Mouse (Mus musculus): ENCODE measurements around the gene Slc25a33.
A peak's percentile ranks its signal among the peaks of the same experiment; 100 is the strongest.

The Slc25a33 gene

DNA sequence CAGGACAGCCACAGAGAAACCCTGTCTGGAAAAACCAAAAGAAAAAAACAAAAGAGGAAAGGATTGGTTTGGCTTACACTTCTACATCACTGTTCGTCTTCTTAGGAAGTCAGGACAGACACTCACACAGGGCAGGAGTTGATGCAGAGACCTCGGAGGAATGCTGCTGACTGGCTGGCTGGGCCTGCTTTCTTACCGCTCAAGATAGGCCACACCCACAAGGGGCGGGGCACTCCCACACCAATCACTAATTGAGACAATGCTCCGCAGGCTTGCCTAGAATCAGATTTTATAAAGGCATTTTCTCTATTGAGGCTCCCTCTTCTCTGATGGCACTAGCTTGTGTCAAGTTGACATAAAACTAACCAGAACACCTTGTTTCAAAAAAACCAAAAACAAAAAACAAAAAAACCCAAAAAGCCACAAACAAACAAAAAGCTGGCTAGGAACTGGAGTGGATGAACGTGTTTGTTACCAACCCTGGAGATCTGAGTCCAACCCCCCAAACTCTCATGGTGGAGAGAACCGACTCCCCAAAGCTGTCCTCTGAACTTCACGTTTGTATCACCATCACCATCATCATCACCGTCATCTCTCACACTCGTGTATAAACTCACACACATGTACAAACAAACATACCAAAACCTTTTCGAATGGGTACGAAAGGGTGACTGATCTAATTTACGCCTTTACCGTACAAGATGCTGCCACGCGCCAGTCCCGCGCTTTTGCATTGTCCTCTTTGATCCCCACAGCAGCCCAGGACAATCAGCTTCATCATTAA lies 72.5 kb downstream of the Slc25a33 start:
- no peak for TF ChIP-seq GATA4 (IDR thresholded peaks at IDR 0.05; ENCODE audit: insufficient replicate concordance, low read length)

DNA sequence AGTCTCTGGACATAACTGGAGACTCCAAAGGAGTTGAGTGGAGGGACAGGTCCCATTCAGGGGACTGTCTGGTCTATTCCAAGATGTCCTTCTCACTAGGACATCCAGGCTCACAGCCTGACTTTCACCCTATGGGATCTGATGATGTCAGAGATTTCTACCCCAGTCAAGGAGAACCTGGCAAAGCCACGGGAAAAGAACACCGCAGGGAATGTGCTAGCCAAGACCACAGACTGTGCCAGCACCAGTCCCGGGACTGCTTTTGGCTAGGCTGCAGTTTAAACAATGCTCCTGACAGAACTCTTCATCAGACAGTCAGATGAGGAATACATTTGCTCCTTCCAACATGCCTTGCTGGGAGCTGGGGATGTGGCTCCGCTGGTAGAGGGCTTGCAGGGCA lies 74.1 kb downstream of the Slc25a33 start:
- TF ChIP-seq GATA4 (IDR thresholded peaks at IDR 0.05; ENCODE audit: insufficient replicate concordance, low read length) = no peak

DNA sequence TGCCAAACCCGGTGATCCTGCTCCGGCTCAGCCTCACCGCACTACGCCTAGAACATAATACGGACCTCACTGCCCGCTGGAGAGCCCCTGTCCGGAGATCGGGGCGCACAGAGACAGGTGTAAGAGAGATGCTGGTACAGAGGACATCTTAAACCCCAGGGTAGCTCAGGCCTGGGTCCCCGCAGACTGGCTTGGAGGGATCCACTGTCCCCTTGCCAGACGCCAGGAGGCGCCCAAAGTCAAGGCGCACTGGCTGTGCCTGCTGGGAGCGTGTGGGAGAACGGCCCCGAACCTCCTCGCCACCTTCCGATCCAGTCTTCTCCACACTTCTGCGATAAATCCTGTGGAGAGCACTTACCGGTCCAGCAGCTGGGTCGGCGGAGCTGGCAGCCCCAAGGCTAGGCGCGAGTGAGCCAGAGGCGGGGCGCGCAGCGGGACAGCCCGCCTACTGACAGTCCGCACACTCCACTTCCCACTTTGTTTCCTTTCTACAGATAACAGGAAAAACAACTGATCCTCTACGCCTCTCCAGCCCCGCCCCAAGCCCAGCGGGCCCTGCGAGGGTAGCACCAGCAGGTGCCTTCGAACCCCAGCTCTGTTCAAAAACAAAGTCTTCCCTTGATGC lies 75.8 kb downstream of the Slc25a33 start:
- peak; percentile 51; the same call in 1 of the 2 replicates for TF ChIP-seq GATA4 (IDR thresholded peaks at IDR 0.05; ENCODE audit: insufficient replicate concordance, low read length)

DNA sequence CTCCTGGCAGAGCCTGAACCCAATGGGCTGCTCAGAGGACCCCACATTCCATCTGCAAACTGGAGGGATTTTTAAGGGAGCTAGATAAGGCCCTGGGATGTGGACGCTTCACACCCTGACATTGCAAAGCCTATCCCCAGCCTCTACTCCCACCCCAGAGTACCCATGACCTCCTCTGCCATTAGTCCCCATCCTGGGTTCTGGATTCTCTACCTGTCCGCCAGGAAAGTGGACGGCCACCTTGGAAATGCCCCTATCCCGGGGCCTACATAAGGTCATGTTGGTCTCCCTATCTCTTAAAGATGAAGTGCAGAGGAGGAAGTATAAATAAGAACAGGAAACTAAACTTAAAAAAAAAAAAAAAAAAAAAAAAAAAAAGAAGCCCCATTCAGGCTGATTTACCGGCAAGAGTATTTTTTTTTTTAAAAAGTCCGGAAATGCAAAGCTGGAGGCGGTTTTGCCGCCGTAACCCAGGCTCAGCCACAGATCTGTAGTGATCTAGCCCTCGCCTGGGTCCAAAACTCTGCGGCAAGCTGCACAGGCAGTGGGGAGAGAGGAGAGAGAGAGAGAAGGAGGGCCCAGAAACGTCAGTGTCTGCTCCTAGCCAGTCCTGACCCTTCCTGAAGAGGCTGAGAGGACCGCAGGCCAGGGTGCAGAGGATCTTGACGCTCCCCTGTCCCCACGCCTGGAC lies 76.4 kb downstream of the Slc25a33 start:
- no peak for TF ChIP-seq GATA4 (IDR thresholded peaks at IDR 0.05; ENCODE audit: insufficient replicate concordance, low read length)

DNA sequence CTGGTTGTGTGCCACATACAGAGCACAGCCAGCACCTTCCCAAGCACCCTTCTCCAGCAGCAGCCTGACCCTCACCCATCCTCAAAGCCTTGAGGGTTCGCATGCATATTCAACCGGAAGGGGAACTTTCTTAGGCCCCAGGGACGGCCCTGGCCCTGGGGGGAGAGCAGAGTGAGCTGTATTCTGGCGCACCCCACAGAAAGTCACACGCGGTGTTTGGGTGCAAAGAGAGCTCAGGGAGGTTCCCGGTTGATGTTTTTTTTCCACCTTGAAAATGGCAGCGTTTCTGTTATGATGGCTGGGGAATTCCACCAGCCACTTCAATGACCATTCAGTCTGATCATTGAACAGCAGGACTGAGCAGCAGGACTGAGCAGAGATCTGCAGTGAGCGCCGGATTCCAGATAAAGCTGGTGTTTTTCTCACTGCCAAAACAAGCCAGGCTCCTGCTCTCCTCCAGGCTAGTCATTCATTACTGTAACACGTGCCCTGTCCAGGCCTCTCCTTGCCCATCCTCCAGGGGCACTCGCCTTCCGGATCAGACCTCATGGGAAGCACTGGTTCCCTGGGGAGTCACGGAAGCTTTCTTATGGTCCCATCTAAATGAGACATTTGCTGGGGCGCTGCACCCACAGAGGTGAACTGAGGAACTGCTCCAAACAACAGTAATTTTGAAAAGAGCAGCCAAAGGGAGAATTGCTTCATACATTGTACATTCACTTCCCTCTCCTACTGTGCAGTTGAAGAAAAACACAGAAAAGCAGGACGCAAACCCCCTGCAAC lies 77.7 kb downstream of the Slc25a33 start:
- TF ChIP-seq GATA4 (IDR thresholded peaks at IDR 0.05; ENCODE audit: insufficient replicate concordance, low read length) = no peak
